Mouse (Mus musculus) 3T3-L1 (cell line): ENCODE measurements around the gene Efcab9.

Experiments
- DNase-seq: peaks from one replicate; pipeline ENCODE4 v3.0.0-alpha.2; 2015; ENCODE audit warnings: low read depth, low spot score

Gene Efcab9

DNA sequence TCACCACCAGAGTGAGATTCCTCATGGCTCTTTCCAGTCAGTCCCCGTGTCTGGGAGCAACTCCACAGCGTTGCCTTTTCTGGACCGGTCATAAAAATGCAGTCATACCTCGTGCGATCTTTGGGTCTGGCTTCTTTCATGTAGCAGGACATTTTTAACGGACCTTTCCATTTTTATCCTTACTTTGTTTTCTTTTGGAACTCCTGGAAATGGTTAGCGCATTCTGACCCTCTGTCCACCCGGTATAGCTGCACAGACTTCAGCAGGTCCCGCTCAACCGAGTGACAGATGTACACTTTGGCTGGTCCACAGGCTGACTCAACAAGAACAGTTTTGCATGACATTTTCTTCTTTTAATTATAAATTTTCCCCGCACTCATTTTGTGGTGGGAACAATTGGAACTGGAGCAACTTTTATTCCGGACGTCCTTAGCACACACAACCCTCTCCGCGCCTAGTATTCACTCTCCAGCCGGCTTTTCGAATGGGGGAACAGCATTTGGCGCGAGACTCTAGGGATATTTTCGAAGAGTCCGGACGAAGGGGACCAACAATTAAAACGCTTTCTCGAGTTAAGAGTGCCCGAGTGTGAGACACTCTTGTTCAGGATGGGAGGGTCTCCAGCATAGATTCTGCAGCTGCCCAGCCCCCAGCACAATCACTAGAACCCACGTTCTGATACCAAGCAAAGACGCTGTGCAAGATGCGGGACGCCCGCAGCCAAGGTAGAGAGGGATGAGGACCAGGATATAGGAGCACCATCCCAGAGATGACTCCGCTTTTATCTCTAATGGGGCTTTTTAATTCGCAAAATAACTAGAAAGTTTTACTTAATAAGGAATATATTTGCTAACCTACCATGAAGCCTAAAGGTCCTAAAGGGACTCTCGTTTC is at the start of gene Efcab9:
Efcab9 (minus strand) TSS at position 211 of the 894 bp plus-strand sequence.
- no peak for DNase-seq

DNA sequence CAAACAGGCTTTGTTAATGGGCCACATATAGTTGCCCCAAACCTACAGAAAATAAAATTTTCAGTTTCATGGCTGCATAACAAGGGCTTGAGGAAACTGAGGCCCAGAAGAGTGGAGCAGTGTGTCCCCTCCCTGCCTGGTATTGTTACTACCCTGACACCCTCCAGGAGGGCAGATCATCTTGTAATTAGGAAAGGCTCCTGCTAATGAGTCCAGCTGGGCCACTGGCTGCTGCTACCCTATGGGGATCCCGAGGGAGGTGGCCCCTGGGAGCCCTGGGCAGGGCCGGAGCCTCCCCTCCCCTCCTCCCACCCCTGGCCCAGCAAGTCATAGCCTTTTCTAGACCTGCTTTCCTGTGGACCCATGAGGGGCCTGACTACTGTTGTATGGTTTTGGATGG is 49.1 kb upstream of the Efcab9 start:
- DNase-seq = no peak

DNA sequence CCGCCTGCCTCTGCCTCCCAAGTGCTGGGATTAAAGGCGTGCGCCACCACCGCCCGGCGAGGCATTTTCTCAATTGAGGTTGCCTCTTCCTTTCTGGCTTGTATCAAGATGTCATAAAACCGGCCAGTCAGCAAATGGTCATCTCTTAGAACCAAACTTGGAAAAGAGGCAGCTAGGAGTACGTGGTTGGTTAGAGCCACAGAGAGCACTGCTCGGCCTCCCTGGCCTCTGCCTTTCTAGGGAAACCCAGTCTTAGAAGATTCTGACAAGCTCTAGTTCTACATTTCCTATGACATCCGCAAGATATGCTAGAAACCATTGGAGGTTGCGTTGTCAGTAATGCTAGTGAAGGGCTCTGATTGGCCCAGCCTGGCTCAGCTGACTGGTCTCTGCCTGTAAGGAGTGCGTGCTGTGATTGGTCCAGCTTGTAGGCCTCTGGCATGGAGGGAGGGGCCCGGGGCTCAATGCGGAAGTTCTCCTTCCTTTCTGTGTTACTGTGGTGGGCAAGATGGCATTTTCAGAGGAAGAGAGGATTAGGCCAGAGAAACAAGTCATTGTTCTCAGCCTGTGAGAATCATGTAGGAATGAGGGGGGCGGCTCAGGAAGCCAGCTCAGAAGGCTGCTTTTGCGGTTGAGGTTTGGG is 48.5 kb upstream of the Efcab9 start:
- DNase-seq = no peak

DNA sequence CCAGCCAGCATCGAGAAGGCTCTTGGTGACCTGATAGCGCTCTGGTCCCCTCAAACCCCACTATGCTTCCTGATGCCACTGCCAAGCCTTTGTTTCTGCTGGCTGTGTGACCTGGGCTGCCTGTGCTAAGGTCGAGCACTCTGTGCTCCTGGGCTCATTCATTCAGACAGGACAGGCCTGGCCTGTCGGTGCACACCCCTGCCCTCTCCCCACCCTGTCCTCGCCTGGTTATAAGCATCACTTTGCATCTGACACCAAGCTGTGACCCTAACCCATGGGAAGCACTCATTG is 44.8 kb upstream of the Efcab9 start:
- DNase-seq = no peak

DNA sequence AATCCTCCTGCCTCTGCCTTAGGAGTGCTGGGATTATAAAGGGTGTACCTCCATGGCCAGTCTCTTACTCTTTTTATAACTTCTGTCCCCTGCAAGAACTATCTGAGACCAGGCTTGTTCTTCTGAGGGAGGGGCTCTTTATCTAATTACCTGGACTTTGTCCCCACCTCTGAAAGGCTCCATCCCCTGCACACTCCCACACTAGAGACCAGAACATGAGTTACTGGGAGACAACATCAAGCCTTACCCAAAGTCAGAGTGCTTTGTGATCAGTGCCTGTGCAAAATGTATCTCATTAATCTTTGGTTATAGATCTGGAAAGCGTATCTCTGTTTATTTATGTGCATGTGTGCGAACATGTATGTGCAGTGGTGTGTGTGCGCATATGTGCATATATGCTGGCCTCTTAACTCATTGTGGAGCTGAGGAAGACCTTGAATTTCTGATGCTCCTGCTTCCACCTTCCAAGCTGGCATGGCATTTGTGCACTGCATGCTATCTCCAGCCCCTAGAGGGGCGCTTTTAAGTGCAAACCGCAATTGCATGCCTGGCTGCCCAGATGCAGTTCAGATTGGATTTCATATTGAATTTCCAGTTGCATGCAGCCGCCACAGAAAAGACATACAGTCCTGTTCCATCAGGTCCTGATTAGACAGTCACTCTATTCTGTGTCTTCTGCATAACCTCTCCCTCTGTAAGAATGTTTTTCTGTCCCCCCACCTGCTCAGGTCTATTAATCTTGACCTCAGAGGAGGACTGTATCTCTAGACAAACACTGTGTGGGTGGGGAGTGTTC is 44.3 kb upstream of the Efcab9 start:
- no peak for DNase-seq

DNA sequence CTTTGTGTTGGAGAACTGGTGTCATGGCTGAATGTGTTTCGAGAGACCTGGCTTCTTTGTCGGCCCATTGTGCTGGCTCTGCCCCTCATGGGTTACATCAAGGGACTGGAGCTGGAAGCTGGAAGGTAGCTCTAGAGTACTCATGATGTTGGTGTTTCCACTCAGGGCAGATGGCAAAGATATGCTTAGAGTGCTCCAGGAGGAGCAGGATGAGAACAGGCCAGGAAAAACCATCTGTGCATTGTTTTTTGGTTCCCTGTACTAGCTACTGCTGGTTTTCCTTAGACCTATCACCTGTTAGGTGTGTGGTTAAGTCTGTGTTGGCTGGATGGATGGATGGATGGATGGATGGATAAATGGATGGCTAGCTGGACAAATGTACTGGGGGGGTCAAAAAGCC is 41.8 kb upstream of the Efcab9 start:
- no peak for DNase-seq

DNA sequence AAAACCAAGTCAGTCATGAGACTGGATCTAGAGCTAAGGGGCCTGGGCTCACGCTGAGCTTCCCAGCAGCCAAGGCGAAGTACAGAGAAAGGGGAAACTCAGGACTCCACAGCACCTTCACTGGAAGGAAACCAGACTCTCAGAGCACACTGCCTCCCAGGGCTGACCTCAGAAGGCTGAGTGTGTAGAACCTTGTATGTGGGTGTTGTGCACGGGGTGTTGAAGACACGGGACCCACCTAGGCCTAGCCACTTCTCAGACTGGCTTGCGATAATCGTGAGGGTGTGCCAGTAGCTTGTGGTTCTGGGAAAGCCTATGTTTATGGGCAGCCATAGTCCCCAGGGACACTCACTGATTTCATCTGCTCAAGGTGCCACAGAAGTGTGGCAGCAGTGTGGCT is 39.2 kb upstream of the Efcab9 start:
- DNase-seq = no peak

DNA sequence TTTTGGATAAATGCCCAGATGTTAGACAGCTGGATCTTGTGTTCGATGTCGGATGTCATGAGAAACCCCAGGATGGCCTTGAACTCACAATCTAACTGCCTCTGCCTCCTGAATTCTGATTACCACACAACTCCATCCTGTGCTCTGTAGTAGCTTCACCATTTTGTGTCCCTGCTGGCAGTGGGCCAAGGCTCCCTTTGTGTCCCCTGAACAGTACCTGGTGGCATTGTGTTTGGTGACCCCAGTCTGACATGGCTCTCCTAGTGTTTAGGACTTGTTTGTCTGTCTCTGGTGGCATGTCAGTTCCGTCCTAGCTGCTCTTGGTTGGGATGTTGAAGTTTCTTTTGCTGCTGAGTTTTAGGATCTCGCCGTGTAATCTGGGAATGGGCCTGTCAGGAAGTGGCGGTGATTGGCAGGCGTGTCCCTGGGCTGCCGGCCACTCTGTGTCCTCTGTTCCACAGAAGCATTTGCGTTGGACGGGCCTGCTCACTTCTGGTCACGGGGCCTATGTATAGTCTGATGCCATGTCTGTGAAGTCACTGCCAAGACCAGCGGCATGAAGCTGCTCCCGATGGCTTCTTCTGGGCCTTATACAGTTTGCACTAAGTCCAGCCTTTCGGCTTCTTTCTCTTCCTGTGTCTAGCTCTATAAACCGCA is 36.9 kb upstream of the Efcab9 start:
- DNase-seq = no peak

DNA sequence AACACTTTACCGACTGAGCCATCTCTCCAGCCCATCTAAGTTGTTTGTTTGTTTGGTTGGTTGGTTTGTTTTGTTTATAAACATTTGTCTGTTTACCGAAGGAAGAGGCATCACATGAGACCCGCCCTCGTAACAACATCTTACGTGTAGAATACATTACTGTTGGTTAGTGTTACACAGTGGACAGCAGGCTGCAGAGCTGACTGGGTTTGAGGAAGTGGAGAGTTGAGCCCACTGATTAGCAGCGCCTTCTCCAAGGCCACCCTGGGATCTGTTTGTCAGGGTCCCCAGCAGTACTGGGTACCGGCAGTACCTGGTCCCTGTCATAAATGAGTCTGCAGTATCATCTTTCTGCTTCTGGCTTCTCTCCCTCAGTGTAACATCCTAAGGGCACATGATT is 36.2 kb upstream of the Efcab9 start:
- DNase-seq = no peak

DNA sequence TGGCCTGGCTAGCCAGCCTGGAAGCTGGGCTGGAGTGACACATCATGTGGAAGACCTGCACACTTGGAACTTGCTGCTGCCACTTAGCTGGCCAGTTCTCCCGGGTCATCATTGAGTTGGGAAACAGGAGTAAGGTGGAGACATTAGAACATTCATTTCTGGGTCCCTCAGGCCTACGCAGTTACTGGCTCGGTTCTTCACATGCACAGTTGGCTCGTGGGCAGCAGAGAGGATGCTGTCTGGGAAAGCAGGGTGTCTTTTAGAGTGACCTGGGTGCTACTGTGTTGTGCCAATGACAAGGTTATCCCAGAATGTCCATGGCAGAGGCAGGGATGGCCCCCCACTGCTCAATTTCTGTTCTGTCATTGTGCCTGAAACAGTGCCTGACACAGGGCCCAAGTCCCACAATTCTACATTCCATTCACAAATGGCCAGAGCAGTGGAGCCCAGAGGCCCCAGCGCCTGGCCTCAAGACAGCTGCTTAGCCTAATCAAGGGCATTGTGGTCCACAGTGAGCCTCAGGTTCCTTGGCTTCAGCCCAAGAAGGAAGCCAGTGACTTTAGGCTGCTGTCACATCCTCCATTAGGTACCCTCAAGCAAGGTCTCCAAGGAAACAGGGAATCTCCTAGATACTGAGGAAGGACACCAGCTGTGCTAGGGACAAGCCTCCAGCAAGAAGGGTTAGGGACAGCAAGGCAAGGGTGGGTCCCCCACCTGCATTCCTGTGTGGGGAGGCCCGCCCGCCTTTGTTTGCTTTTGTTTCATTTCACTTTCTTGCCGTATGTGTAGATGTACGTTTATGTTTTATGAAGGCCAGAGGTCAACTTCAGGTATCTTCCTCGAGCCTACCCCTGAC is 35.3 kb upstream of the Efcab9 start:
- no peak for DNase-seq

DNA sequence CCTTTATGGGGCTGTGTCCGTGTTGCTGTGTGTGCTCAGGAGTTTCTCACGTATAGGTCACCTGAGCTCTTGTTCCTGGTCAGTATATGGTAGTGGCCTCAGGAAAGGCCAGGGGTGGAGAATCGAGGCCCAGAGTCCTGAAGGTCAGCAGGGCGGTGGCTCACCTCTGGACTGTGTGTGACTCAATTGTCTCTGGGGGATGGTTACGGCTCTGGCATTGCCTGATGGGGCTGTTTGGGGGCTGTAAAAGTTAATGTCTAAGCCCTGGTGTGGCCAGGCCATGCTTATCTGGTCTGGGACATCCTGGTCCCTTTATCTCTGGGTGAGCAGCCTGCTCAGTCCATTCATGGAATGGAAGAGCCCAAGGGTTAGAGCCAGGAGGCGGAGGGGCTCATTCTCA is 34.3 kb upstream of the Efcab9 start:
- DNase-seq = no peak

DNA sequence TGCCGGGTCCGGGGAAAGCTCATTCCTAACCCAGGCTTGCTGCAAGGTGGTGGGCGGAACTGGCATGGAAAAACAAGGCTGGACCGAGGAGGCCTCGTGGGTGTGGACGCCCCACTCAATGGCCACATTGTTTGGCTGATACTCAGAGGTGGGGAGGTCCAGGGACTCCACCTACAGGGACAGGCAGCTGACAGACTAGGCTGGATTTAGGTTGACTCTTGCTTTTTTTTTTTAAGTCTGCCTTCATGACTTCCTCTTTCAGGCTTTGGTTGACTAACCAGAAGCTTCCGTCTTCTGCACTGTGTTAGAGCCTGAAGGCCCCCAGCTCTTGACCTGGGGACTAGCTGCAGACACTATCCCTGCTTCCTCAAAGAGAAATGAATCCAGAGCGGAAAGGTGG is 33.2 kb upstream of the Efcab9 start:
- peak; percentile 81 for DNase-seq

DNA sequence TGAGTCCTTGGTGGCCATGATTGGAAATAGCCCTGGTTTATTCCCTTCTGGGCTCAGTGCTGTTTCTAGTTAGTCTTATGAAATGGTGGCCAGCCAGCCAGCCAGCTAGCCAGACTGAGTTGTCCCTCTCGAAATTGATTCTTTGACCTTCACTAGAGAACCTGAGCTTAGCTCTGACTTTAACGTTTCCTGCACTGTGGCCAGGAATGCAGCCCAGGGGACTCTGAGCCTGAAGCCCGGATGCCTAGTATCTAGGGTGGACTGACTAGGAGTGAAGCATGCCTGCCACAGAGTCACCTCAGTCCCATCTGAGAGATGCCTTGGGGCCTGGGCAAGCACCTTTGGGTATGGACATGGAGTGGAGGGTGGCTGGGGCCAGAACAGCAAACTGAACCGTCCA is 32.7 kb upstream of the Efcab9 start:
- DNase-seq = peak; percentile 38

DNA sequence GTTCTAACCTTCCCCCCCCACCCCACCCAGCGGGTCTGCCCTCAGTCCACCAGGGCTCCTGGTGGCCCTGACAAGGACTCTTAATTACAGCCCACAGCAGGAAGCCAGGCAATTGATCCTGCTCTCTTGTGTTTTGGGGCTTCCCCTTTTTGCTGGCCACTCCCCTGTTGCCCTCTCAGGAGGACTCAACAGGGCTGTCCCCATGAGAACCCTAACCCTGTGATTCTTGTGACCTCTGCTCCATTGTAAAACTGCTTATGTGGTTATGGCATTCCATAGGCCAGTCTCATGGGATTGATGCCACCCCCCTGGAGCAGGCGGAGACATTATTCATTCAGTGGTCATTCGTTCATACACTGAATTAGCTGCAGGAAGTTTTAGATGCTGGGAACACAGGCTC is 31.8 kb upstream of the Efcab9 start:
- DNase-seq = peak; percentile 64

DNA sequence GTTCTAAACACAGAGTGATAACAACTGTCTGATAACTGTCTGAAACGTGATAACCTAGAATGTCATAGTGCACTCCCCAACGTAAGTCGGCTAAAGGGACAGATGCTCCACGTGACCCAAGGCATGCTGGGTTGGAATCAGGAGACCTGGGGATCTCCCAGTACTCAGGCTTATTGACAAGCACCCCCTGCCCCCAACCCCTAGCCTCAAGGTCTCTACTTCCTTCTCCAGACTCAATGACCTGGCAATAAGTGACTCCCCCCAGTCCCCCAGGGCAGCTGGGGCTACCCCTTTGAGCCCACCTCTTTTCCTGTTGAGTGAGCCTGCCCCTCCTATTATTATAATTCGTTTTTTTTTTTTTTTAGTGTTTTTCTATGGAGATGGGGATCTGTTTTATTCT is 30.8 kb upstream of the Efcab9 start:
- DNase-seq = no peak

DNA sequence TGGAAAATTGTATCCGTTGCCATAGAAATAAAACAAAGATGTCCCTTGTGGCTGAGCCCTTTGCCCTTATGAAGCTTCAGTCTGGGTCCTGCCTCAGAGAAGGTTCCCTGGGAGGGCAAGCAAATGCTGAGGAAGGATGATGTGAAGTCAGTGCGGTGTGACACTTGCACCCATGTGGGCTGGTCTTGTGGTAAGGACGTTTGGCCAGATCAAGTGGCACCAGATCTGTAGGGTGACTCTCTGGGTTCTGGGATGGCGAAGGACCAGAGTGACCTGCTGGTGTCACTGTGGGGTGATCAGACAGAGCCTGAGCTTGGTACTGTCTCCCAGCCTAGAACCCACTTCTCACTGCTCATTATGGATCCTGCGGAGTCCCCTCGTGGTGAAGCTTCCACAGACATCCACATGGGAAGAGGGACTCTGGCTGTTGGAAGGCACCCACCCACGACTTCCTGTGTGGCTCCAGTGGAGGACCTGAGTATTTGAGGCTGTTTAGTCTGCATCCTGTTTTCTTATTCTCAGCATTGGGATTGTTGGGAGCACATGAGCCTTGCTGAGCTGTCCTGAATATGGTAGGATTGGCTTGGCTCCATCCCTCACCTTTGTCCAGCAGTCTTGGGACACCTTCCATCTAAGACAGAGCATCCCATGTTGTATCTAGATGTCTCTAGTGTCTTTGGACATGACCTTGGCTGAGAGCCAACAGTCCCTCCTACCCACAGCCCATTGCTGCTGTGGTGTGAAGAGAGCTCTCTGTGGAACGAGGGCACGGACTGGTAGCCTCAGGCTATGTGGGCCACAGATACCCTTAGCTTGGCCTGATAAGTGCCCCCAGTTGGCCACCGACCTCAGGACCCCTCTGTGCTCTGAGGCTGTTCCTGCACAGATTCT is 29.8 kb upstream of the Efcab9 start:
- no peak for DNase-seq

DNA sequence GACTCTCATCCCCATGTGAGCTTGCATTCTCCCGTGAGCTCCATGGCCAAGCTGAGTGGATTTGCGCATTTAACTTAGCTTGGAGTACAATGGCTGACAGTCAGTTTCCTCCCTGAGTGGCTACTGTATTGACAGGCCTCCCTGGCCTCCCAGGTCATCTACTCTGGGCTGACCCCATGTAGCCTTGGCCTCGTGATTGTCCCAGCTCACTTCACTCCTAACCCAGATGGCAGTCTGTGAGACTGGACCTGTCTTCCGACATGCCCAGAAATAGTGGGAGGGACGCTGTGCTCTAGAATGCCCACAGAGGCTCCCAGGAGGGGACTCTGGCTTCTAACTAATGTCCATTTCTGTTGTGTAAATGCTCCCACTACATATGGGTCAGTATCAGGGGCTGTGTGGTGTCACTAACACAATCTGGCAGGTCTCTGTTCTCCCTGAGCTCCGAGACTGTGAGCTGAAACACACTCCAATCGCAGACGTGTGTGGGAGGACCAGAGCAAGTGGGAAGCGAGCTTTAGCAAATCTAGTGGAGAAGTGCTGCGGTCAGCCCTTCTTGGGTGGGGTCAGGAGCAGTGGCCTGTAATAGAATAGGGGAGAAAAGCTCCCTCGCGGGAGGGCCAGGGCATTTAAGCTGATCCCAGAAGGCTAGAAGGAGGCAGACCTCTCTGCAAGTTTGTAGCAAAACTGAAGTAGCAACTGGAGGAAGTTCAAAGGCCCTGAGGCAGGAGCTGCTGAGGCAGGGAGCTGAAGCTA is 28.3 kb upstream of the Efcab9 start:
- DNase-seq = no peak

DNA sequence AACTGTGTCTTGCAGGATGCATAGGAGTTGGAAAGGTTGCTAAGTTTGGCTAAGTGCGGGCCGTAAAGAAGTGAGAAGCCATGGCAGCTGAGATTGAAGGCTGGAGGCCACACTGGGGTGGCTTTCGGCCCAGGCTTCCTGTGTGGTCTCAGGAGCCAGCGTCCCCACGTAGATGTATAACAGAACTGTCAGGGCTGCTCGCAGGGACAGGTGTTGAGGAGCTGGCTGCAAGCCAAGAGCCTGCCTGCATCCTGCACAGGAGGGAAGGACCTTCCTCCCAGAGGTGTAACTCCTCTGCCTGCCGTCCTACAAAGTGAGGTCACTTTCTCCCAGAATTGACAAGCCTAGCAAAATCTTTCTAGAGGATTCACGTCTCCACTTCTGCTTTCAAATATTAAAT is 26.8 kb upstream of the Efcab9 start:
- no peak for DNase-seq

DNA sequence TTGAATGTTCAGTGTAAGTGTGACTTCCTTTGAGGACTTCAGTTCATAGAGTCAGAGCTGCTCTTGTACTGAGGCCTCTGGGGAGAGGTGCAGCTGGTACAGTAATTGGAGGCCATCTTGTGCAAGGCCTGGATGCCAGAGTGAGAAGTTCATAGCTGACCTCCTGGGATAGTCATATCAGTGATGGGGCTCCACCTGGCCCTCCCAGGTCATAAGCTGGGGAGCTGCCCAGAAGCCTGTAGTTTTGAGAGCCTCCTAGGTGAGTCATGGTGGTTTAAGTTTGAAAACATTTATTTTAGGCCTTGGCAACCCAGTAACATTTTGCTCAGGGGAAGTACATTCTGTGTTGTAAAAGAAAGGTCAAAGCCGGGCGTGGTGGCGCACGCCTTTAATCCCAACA is 26.1 kb upstream of the Efcab9 start:
- peak; percentile 84 for DNase-seq
